In genomic region chr2:167222152-167222551, GRCm38 (mm10) we compare ENCODE assay signal across 8 mouse cellular contexts. TPM values are rescaled to one million over a fixed set of nuclear protein-coding genes. Genes with fewer than 3 reads are reported as not detected.
A peak's percentile ranks its signal among the peaks of the same experiment; 100 is the strongest.
DNase-seq lines count a peak whose midpoint lies in the region; ATAC-seq lines count a peak whose summit lies in the region.

No protein-coding gene starts in this region.

- intact Hi-C loops in left cerebral cortex, postnatal 25 days (cut with DNase I), result loop anchor here (1.0 to 5.0 kb wide), 2 partner anchors 57 to 195 kb away; no protein-coding TSS in a partner anchor

- H3K4me2 ChIP-seq in hindbrain, embryonic 11.5 days (replicated peaks; ENCODE audit: low read depth, low read length), result no peak overlapping the region
- H3K4me2 ChIP-seq in hindbrain, embryonic 12.5 days (replicated peaks), result no peak overlapping the region
- H3K4me2 ChIP-seq in forebrain, embryonic 14.5 days (ENCODE audit: low read length), result no peak overlapping the region
- no peak overlapping the region for H3K4me2 ChIP-seq in intestine, embryonic 15.5 days (replicated peaks)
- no peak overlapping the region for H3K4me2 ChIP-seq in stomach, embryonic 16.5 days (ENCODE audit: low read depth, low read length)

- ATAC-seq in hindbrain, embryonic 11.5 days (ENCODE audit: low FRiP score), result no peak
- ATAC-seq in hindbrain, embryonic 12.5 days (ENCODE audit: low FRiP score), result no peak; the same call in 1 of the 2 replicates
- peak; percentile 60; the same call in 1 of the 2 replicates for ATAC-seq in cerebellum, adult (ENCODE audit: insufficient number of reproducible peaks, low FRiP score, low TSS enrichment)
- peak; percentile 63; the same call in 1 of the 2 replicates for ATAC-seq in forebrain, embryonic 14.5 days
- ATAC-seq in intestine, embryonic 15.5 days, result peak; percentile 59
- ATAC-seq in stomach, embryonic 16.5 days (ENCODE audit: insufficient read depth, low FRiP score), result peak; percentile 44; the same call in 1 of the 2 replicates

- WGBS in hindbrain, embryonic 11.5 days, result 26% methylated on average over 7 of the region's 7 CpGs
- WGBS in hindbrain, embryonic 12.5 days, result 29% methylated on average over 7 of the region's 7 CpGs
- 20% methylated on average over 7 of the region's 7 CpGs for WGBS in forebrain, embryonic 14.5 days
- WGBS in intestine, embryonic 15.5 days, result 23% methylated on average over 7 of the region's 7 CpGs
- WGBS in stomach, embryonic 16.5 days, result 27% methylated on average over 7 of the region's 7 CpGs

- no peak overlapping the region for H3K4me3 ChIP-seq in hindbrain, embryonic 11.5 days (ENCODE audit: low read depth, low read length)
- no peak overlapping the region for H3K4me3 ChIP-seq in hindbrain, embryonic 12.5 days
- no peak overlapping the region for H3K4me3 ChIP-seq in forebrain, embryonic 14.5 days (ENCODE audit: low read depth, low read length)
- H3K4me3 ChIP-seq in intestine, embryonic 15.5 days (replicated peaks), result no peak overlapping the region
- no peak overlapping the region for H3K4me3 ChIP-seq in stomach, embryonic 16.5 days (replicated peaks; ENCODE audit: low read length)

- no peaks in the 10 kb centered on the region for H3K27me3 ChIP-seq in hindbrain, embryonic 11.5 days (ENCODE audit: control insufficient read depth, insufficient read depth, low read length)
- no peaks in the 10 kb centered on the region; the same call in 1 of the 2 replicates for H3K27me3 ChIP-seq in hindbrain, embryonic 12.5 days
- no peaks in the 10 kb centered on the region for H3K27me3 ChIP-seq in forebrain, embryonic 14.5 days (replicated peaks; ENCODE audit: control insufficient read depth, insufficient read depth, low read length)
- no peaks in the 10 kb centered on the region for H3K27me3 ChIP-seq in intestine, embryonic 15.5 days (replicated peaks)
- H3K27me3 ChIP-seq in stomach, embryonic 16.5 days (ENCODE audit: control insufficient read depth, insufficient read depth, low read length), result no peaks in the 10 kb centered on the region

- H3K36me3 ChIP-seq in hindbrain, embryonic 11.5 days (ENCODE audit: control insufficient read depth, insufficient read depth, low read length), result no peaks in the 10 kb centered on the region
- H3K36me3 ChIP-seq in hindbrain, embryonic 12.5 days, result no peaks in the 10 kb centered on the region
- H3K36me3 ChIP-seq in forebrain, embryonic 14.5 days (ENCODE audit: control insufficient read depth, insufficient read depth, low read length), result no peaks in the 10 kb centered on the region
- H3K36me3 ChIP-seq in intestine, embryonic 15.5 days, result no peaks in the 10 kb centered on the region
- H3K36me3 ChIP-seq in stomach, embryonic 16.5 days (ENCODE audit: control insufficient read depth, insufficient read depth, low read length), result no peaks in the 10 kb centered on the region

- no peak overlapping the region for H3K27ac ChIP-seq in hindbrain, embryonic 11.5 days (ENCODE audit: low read depth, low read length)
- no peak overlapping the region for H3K27ac ChIP-seq in hindbrain, embryonic 12.5 days
- H3K27ac ChIP-seq in forebrain, embryonic 14.5 days (ENCODE audit: low read depth, low read length), result no peak overlapping the region
- H3K27ac ChIP-seq in intestine, embryonic 15.5 days, result no peak overlapping the region
- H3K27ac ChIP-seq in stomach, embryonic 16.5 days (ENCODE audit: low read length), result no peak overlapping the region

- H3K9ac ChIP-seq in hindbrain, embryonic 11.5 days (ENCODE audit: low read depth, low read length), result 0 out of 2 replicates have a peak overlapping the region, but pooled peaks have one; percentile 15
- no peak overlapping the region for H3K9ac ChIP-seq in hindbrain, embryonic 12.5 days
- H3K9ac ChIP-seq in forebrain, embryonic 14.5 days (ENCODE audit: low read length), result no peak overlapping the region
- no peak overlapping the region for H3K9ac ChIP-seq in intestine, embryonic 15.5 days
- no peak overlapping the region for H3K9ac ChIP-seq in stomach, embryonic 16.5 days (ENCODE audit: low read length)

- H3K4me1 ChIP-seq in hindbrain, embryonic 11.5 days (replicated peaks; ENCODE audit: control insufficient read depth, insufficient read depth, low read length), result no peaks in the 10 kb centered on the region
- no peaks in the 10 kb centered on the region for H3K4me1 ChIP-seq in hindbrain, embryonic 12.5 days
- no peaks in the 10 kb centered on the region for H3K4me1 ChIP-seq in forebrain, embryonic 14.5 days (ENCODE audit: control insufficient read depth, insufficient read depth, low read length)
- H3K4me1 ChIP-seq in intestine, embryonic 15.5 days (replicated peaks), result no peaks in the 10 kb centered on the region
- H3K4me1 ChIP-seq in stomach, embryonic 16.5 days (ENCODE audit: control insufficient read depth, insufficient read depth, low read length), result no peaks in the 10 kb centered on the region

- peak; percentile 85 for DNase-seq in hindbrain, embryonic 11.5 days (ENCODE audit: low spot score)
- peak; percentile 88 for DNase-seq in forebrain, embryonic 14.5 days (ENCODE audit: low spot score)
- peak; percentile 61 to 83 for DNase-seq in left cerebral cortex, postnatal 25 days (ENCODE audit: low spot score in 2 of 2)
- peak; percentile 24 to 58 for DNase-seq in natural killer cell, adult 2 months (ENCODE audit: low spot score in 2 of 2)

- no peaks in the 10 kb centered on the region for H3K9me3 ChIP-seq in hindbrain, embryonic 11.5 days (ENCODE audit: control insufficient read depth, low read length)
- H3K9me3 ChIP-seq in hindbrain, embryonic 12.5 days (replicated peaks), result no peaks in the 10 kb centered on the region
- no peaks in the 10 kb centered on the region for H3K9me3 ChIP-seq in forebrain, embryonic 14.5 days (replicated peaks; ENCODE audit: control insufficient read depth, low read length)
- H3K9me3 ChIP-seq in intestine, embryonic 15.5 days, result no peaks in the 10 kb centered on the region
- H3K9me3 ChIP-seq in stomach, embryonic 16.5 days (replicated peaks; ENCODE audit: control insufficient read depth, low read length), result no peaks in the 10 kb centered on the region

RNA-seq across cellular contexts. Expression of gene Ptgis, which starts 18.3 kb away (rescaled TPM):
- 7.4 and 10.5 TPM in 2 replicates for polyA plus RNA-seq in hindbrain, embryonic 11.5 days (2014; fragmentation: Nextera tagmentation; extraction: Ambion mirVana)
- polyA plus RNA-seq in hindbrain, embryonic 12.5 days (2016; fragmentation: Nextera tagmentation; extraction: Ambion mirVana), result 9.1 and 13.0 TPM in 2 replicates
- 3.7 and 3.9 TPM in 2 replicates for polyA plus RNA-seq in forebrain, embryonic 14.5 days (2014; fragmentation: Nextera tagmentation; extraction: Ambion mirVana)
- polyA plus RNA-seq in intestine, embryonic 15.5 days (2015; fragmentation: Nextera tagmentation; extraction: Ambion mirVana), result 12.0 and 13.4 TPM in 2 replicates
- 1 to 10 TPM; 1.6 to 2.7 TPM for total RNA-seq in left cerebral cortex, postnatal 25 days (2021)
- 23.5 and 24.3 TPM in 2 replicates for polyA plus RNA-seq in stomach, embryonic 16.5 days (2015; fragmentation: Nextera tagmentation; extraction: Ambion mirVana)

RNA-seq across cellular contexts. Expression of gene Kcnb1, which starts 32.2 kb away (rescaled TPM):
- 0.66 and 0.69 TPM in 2 replicates for polyA plus RNA-seq in hindbrain, embryonic 11.5 days (2014; fragmentation: Nextera tagmentation; extraction: Ambion mirVana)
- polyA plus RNA-seq in hindbrain, embryonic 12.5 days (2016; fragmentation: Nextera tagmentation; extraction: Ambion mirVana), result 1.4 and 1.6 TPM in 2 replicates
- polyA plus RNA-seq in forebrain, embryonic 14.5 days (2014; fragmentation: Nextera tagmentation; extraction: Ambion mirVana), result 1.6 and 2.1 TPM in 2 replicates
- 1.1 and 1.7 TPM in 2 replicates for polyA plus RNA-seq in intestine, embryonic 15.5 days (2015; fragmentation: Nextera tagmentation; extraction: Ambion mirVana)
- total RNA-seq in left cerebral cortex, postnatal 25 days (2021), result 100 to 1,000 TPM; 192 to 207 TPM
- polyA plus RNA-seq in stomach, embryonic 16.5 days (2015; fragmentation: Nextera tagmentation; extraction: Ambion mirVana), result 1.6 and 1.7 TPM in 2 replicates

Comparison
In these comparisons a context has a peak if more than half of its experiments do, and no peak if none do; other contexts are left out.
1. ATAC-seq: peak in cerebellum, adult (single experiment), forebrain, embryonic 14.5 days (single experiment), intestine, embryonic 15.5 days (single experiment) and stomach, embryonic 16.5 days (single experiment); none in hindbrain, embryonic 11.5 days (single experiment) and hindbrain, embryonic 12.5 days (single experiment).
2. Peak in every context shown above with its lines, with median percentiles within 50 percentile points of each other: DNase-seq.